Mouse (Mus musculus): Measurements from ENCODE around the gene Zfp207. TPM values are rescaled to one million over a fixed set of nuclear protein-coding genes. Genes with fewer than 3 reads are reported as not detected.
A peak's percentile ranks its signal among the peaks of the same experiment; 100 is the strongest.
"Not testable (repeated sequence)": the region's sequence is repeated elsewhere in the genome, so short reads cannot be mapped to it uniquely, and the experiment has no call there.

Gene Zfp207
- polyA plus RNA-seq, 1 experiment from 2014 or later = 214 TPM

GRCm38 (mm10) chr11:80420202-80420984 lies 37.3 kb downstream of the Zfp207 start:
- no peak overlapping the region for H3K9ac ChIP-seq (ENCODE audit: low read depth, low read length)
- no peaks in the 10 kb centered on the region for H3K27me3 ChIP-seq (replicated peaks; ENCODE audit: control insufficient read depth, insufficient read depth, low read length)
- H3K27ac ChIP-seq (replicated peaks; ENCODE audit: low read depth, low read length) = no peak overlapping the region
- no peaks in the 10 kb centered on the region for H3K4me1 ChIP-seq (ENCODE audit: control insufficient read depth, insufficient read depth, low read length)
- H3K9me3 ChIP-seq (ENCODE audit: control insufficient read depth, low read length) = peaks cover 6% of the 10 kb centered on the region; the same call in 1 of the 2 replicates
- H3K4me3 ChIP-seq (ENCODE audit: low read depth, low read length) = no peak overlapping the region
- 53% methylated on average over 2 of the region's 2 CpGs for WGBS
- peaks cover 12% of the 10 kb centered on the region for H3K36me3 ChIP-seq (ENCODE audit: control insufficient read depth, insufficient read depth, low read length)
- ATAC-seq (ENCODE audit: low read depth) (no peak), DNase-seq (ENCODE audit: low spot score) (no peak)
- no peak overlapping the region for H3K4me2 ChIP-seq (ENCODE audit: low read depth, low read length)

DNA sequence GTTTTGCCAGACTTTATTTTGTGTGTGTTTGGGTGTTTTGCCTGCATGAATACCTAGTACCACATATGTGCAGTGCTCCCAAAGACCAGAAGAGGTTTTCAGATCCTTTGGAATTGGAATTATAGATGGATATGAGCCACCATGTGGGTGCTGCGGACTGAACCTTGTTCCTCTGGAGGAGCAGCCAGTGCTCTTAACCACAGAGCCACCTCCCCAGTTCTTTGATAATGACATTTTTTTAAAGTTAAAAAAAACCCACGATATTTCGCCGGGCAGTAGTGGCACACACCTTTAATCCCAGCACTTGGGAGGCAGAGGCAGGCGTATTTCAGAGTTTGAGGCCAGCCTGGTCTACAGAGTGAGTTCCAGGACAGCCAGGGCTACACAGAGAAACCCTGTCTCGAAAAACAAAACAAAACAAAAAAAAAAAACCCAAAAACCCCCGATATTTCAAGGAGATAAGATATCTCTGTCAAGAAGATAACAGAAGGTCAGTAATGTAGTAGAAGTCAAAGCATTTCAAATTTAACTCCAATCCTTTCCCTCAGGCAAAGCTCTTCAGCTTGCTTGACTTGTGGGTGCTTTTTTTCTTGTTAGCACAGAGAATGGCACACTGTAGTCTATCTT lies 38.5 kb downstream of the Zfp207 start:
- peaks cover 6% of the 10 kb centered on the region; the same call in 1 of the 2 replicates for H3K9me3 ChIP-seq (ENCODE audit: control insufficient read depth, low read length)
- no peaks in the 10 kb centered on the region for H3K4me1 ChIP-seq (ENCODE audit: control insufficient read depth, insufficient read depth, low read length)
- no peak overlapping the region for H3K27ac ChIP-seq (replicated peaks; ENCODE audit: low read depth, low read length)
- no peaks in the 10 kb centered on the region for H3K27me3 ChIP-seq (replicated peaks; ENCODE audit: control insufficient read depth, insufficient read depth, low read length)
- no peak overlapping the region for H3K4me3 ChIP-seq (ENCODE audit: low read depth, low read length)
- no peak overlapping the region for H3K9ac ChIP-seq (ENCODE audit: low read depth, low read length)
- H3K36me3 ChIP-seq (ENCODE audit: control insufficient read depth, insufficient read depth, low read length) = peaks cover 5% of the 10 kb centered on the region
- ATAC-seq (ENCODE audit: low read depth) = no peak
- H3K4me2 ChIP-seq (ENCODE audit: low read depth, low read length) = no peak overlapping the region
- no peak for DNase-seq (ENCODE audit: low spot score)
- 85% methylated on average over 7 of the region's 7 CpGs for WGBS

GRCm38 (mm10) chr11:80424691-80425090 lies 41.6 kb downstream of the Zfp207 start:
- H3K27ac ChIP-seq (replicated peaks; ENCODE audit: low read depth, low read length) = no peak overlapping the region
- H3K4me1 ChIP-seq (ENCODE audit: control insufficient read depth, insufficient read depth, low read length) = peaks cover 4% of the 10 kb centered on the region; the same call in 1 of the 2 replicates
- 80% methylated on average over 2 of the region's 2 CpGs for WGBS
- DNase-seq (ENCODE audit: low spot score) (no peak), ATAC-seq (ENCODE audit: low read depth) (no peak)
- H3K27me3 ChIP-seq (replicated peaks; ENCODE audit: control insufficient read depth, insufficient read depth, low read length) = no peaks in the 10 kb centered on the region
- no peak overlapping the region for H3K4me3 ChIP-seq (ENCODE audit: low read depth, low read length)
- H3K4me2 ChIP-seq (ENCODE audit: low read depth, low read length) = no peak overlapping the region
- no peaks in the 10 kb centered on the region for H3K36me3 ChIP-seq (ENCODE audit: control insufficient read depth, insufficient read depth, low read length)
- no peaks in the 10 kb centered on the region for H3K9me3 ChIP-seq (ENCODE audit: control insufficient read depth, low read length)
- no peak overlapping the region for H3K9ac ChIP-seq (ENCODE audit: low read depth, low read length)

DNA sequence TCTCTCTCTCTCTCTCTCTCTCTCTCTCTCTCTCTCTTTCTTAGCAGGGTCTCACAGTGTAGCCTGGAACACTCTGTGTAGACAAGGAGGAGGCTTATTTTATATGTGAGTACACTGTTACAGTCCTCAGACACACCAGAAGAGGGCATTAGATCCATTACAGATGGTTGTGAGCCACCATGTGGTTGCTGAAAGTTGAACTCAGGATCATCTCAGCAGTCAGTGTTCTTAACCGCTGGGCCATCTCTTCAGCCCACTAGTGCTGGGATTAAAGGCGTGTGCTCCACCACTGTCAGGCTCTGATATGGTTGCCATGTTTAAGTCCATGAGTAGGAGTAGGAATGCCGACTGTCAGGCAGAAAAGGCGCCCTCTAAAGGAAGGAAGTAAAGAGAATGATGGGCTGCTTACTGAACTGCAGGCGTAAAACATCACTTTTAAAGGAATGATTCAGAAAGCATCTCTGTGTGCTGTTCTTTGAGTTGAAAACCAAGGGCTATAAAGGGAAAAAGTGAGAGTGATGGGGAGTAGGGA lies 42.2 kb downstream of the Zfp207 start:
- 62% methylated on average over 5 of the region's 5 CpGs for WGBS
- Histone ChIP-seq H3K27ac (replicated peaks; ENCODE audit: low read depth, low read length) (no peak overlapping the region), H3K9me3 (ENCODE audit: control insufficient read depth, low read length) (no peaks in the 10 kb centered on the region), H3K4me1 (ENCODE audit: control insufficient read depth, insufficient read depth, low read length) (peaks cover 7% of the 10 kb centered on the region; the same call in 1 of the 2 replicates), H3K27me3 (replicated peaks; ENCODE audit: control insufficient read depth, insufficient read depth, low read length) (no peaks in the 10 kb centered on the region), H3K36me3 (ENCODE audit: control insufficient read depth, insufficient read depth, low read length) (no peaks in the 10 kb centered on the region), H3K4me3 (ENCODE audit: low read depth, low read length) (no peak overlapping the region), H3K4me2 (ENCODE audit: low read depth, low read length) (no peak overlapping the region), H3K9ac (ENCODE audit: low read depth, low read length) (no peak overlapping the region)
- no peak for ATAC-seq (ENCODE audit: low read depth)
- no peak for DNase-seq (ENCODE audit: low spot score)

- H3K27ac ChIP-seq (replicated peaks; ENCODE audit: low read depth, low read length); ATAC-seq (ENCODE audit: low read depth); H3K9me3 ChIP-seq (ENCODE audit: control insufficient read depth, low read length); DNase-seq (ENCODE audit: low spot score); H3K36me3 ChIP-seq (ENCODE audit: control insufficient read depth, insufficient read depth, low read length); H3K9ac ChIP-seq (ENCODE audit: low read depth, low read length); H3K27me3 ChIP-seq (replicated peaks; ENCODE audit: control insufficient read depth, insufficient read depth, low read length); H3K4me3 ChIP-seq (ENCODE audit: low read depth, low read length); H3K4me1 ChIP-seq (ENCODE audit: control insufficient read depth, insufficient read depth, low read length); H3K4me2 ChIP-seq (ENCODE audit: low read depth, low read length): not testable (repeated sequence)
- WGBS = 77% methylated on average over 16 of the region's 16 CpGs
These were observed 43.1 kb downstream of the Zfp207 start for GRCm38 (mm10) chr11:80426029-80426813.

DNA sequence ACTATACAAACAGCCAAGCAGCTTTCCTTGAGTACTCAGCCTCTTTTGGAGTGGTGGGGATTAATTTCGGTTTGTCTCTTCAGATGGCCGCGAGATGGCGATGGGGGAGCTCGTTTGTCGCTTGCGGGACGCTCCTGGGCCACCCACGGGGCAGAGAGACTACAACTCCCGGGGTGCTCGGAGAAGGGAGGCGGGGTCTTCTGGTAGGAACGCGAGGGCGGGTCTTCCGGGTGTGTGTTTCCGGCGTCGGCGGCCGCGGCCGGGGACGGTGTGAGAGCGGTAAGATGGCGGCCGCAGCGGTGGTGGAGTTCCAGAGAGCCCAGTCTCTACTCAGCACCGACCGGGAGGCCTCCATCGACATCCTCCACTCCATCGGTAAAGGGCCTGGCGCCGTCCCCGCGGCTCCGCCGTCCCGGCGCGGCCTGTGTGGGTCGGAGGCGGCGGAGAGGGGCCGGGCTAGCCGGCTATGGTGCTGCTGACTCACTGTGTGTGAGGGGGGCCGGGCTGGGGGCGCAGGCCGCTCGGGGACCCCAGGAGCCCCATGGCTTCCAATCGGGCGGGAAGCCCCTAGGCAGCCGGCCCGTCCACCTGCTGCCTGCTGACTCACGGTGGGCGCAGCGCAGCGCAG lies 45.4 kb downstream of the Zfp207 start, which contains the start of gene Psmd11:
Gene Psmd11, plus strand, starts transcription at position 235 of the 628 bp plus-strand sequence.
- under 1% methylated on average over 36 of the region's 58 CpGs for WGBS
- Histone ChIP-seq H3K4me3 (ENCODE audit: low read depth, low read length) (peak within 1 kb of the TSS; percentile 94), H3K4me1 (ENCODE audit: control insufficient read depth, insufficient read depth, low read length) (peaks cover 7% of the 10 kb centered on the region; the same call in 1 of the 2 replicates), H3K27ac (replicated peaks; ENCODE audit: low read depth, low read length) (peak within 1 kb of the TSS; percentile 87), H3K9ac (ENCODE audit: low read depth, low read length) (peak within 1 kb of the TSS; percentile 95), H3K4me2 (ENCODE audit: low read depth, low read length) (peak within 1 kb of the TSS; percentile 81), H3K27me3 (replicated peaks; ENCODE audit: control insufficient read depth, insufficient read depth, low read length) (no peaks in the 10 kb centered on the region), H3K9me3 (ENCODE audit: control insufficient read depth, low read length) (no peaks in the 10 kb centered on the region), H3K36me3 (ENCODE audit: control insufficient read depth, insufficient read depth, low read length) (peaks cover 18% of the 10 kb centered on the region)
- peak; percentile 99 for DNase-seq (ENCODE audit: low spot score)
- peak; percentile 100 for ATAC-seq (ENCODE audit: low read depth)

GRCm38 (mm10) chr11:80429009-80429475 lies 46.0 kb downstream of the Zfp207 start:
- peak overlapping the region; percentile 95 for H3K9ac ChIP-seq (ENCODE audit: low read depth, low read length)
- H3K27me3 ChIP-seq (replicated peaks; ENCODE audit: control insufficient read depth, insufficient read depth, low read length) = no peaks in the 10 kb centered on the region
- H3K36me3 ChIP-seq (ENCODE audit: control insufficient read depth, insufficient read depth, low read length) = peaks cover 23% of the 10 kb centered on the region
- DNase-seq (ENCODE audit: low spot score) = no peak
- ATAC-seq (ENCODE audit: low read depth) = no peak
- H3K27ac ChIP-seq (replicated peaks; ENCODE audit: low read depth, low read length) = peak overlapping the region; percentile 87
- H3K4me2 ChIP-seq (ENCODE audit: low read depth, low read length) = peak overlapping the region; percentile 81
- peak overlapping the region; percentile 94 for H3K4me3 ChIP-seq (ENCODE audit: low read depth, low read length)
- peaks cover 7% of the 10 kb centered on the region; the same call in 1 of the 2 replicates for H3K4me1 ChIP-seq (ENCODE audit: control insufficient read depth, insufficient read depth, low read length)
- no peaks in the 10 kb centered on the region for H3K9me3 ChIP-seq (ENCODE audit: control insufficient read depth, low read length)
- under 1% methylated on average over 31 of the region's 37 CpGs for WGBS

Measured in embryonic facial prominence, embryonic 14.5 days (tissue).